Mouse (Mus musculus) stomach, postnatal 0 days (tissue): ENCODE results near the gene Kcnmb1. TPM values are rescaled to one million over a fixed set of nuclear protein-coding genes. Genes with fewer than 3 reads are reported as not detected.

Source experiments
- ATAC-seq: fragments of 200-750 bp; cut with Nextera tagmentation; 2 replicates; pipeline ENCODE4 v1.8.0; 2017; ENCODE audit not compliant: low FRiP score, low TSS enrichment
- DNase-seq: peaks from one replicate; pipeline ENCODE4 v3.0.0-alpha.2; 2016; ENCODE audit warnings: low spot score
- H3K27ac ChIP-seq: fragments of 300-500 bp; sonication (generic); replicated peaks from 2 replicates; pipeline ENCODE4 v1.5.1; 2014; ENCODE audit warnings: mild to moderate bottlenecking, control low read depth
- H3K27me3 ChIP-seq: fragments of 300-500 bp; sonication (generic); 2 replicates; pipeline ENCODE4 v1.6.1; 2014; ENCODE audit warnings: low read length; ENCODE audit not compliant: control insufficient read depth, insufficient read depth
- H3K36me3 ChIP-seq: fragments of 300-500 bp; sonication (generic); 2 replicates; pipeline ENCODE4 v1.6.1; 2014; ENCODE audit warnings: low read length, mixed read lengths; ENCODE audit not compliant: control insufficient read depth, insufficient read depth
- H3K4me1 ChIP-seq: fragments of 300-500 bp; sonication (generic); replicated peaks from 2 replicates; pipeline ENCODE4 v1.6.1; 2014; ENCODE audit warnings: antibody characterized with exemption; ENCODE audit not compliant: control insufficient read depth, insufficient read depth
- H3K4me2 ChIP-seq: fragments of 300-500 bp; sonication (generic); replicated peaks from 2 replicates; pipeline ENCODE4 v1.6.1; 2014; ENCODE audit warnings: low read depth, mild to moderate bottlenecking, control low read depth, moderate library complexity
- H3K4me3 ChIP-seq: fragments of 300-500 bp; sonication (generic); 2 replicates; pipeline ENCODE4 v1.5.1; 2014; ENCODE audit warnings: low read depth, low read length, control low read depth
- H3K9ac ChIP-seq: fragments of 300-500 bp; sonication (generic); 2 replicates; pipeline ENCODE4 v1.6.1; 2014; ENCODE audit warnings: mild to moderate bottlenecking, low read length, control low read depth, mixed read lengths
- H3K9me3 ChIP-seq: fragments of 300-500 bp; sonication (generic); 2 replicates; pipeline ENCODE4 v1.6.1; 2016; ENCODE audit warnings: low read length; ENCODE audit not compliant: control insufficient read depth
- CTCF ChIP-seq: IDR thresholded peaks from 2 replicates; pipeline ENCODE4 v1.5.1; 2016; ENCODE audit warnings: antibody characterized with exemption, low read depth, mild to moderate bottlenecking, moderate library complexity
- EP300 ChIP-seq: optimal IDR thresholded peaks from 2 replicates; pipeline ENCODE3; 2016; ENCODE audit warnings: antibody characterized with exemption
- WGBS: fragments of 180-500 bp; shearing (Covaris S2); extraction: QIAGEN DNeasy Blood & Tissue Kit; methylation state at CpG from one replicate; pipeline ENCODE4 v1.1.7; 2014; 5-methylcytosine and 5-hydroxymethylcytosine counted together
- polyA plus RNA-seq: library from polyadenylated mRNA; unstranded; fragments of >200 nt; fragmentation: Nextera tagmentation; extraction: Ambion mirVana; gene quantifications from 2 replicates; pipeline ENCODE4 v1.2.1, GENCODE M21; 2015

Gene Kcnmb1
- polyA plus RNA-seq, 1 experiment from 2014 or later, result 3.3 TPM

DNA sequence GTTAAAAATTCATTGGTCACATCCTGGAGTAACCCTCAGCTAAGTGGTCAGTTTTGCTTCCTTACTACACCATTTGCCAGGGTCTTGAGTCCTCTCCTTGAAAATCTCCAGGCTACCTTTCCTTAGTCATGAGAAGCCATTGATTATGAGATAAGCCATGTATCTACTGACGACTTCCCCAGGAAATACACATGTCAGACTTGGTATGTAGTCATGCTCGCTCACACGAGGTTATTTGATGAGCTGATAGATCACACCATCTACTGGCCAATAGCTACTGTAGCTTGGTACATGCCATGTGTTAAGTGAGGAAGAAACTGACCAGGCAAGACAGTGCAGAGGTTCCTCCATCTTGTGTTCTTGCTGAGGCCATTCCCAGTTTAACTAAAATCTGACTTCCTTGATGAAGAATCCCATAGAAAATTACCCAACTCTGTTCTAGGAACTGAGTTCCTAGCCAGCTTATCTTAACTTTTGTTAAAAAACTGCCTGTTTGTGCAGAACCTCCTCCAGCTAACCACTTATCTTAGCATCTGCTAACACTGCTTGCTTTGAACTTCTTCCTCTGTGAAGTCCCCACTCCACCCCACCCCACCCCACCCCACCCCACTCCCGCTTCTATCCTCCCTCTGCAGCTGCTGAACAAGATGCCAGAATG is 23.2 kb upstream of the Kcnmb1 start:
- no peak overlapping the region for H3K27ac ChIP-seq
- H3K36me3 ChIP-seq, result no peaks in the 10 kb centered on the region
- no peak overlapping the region for H3K4me2 ChIP-seq
- TF ChIP-seq CTCF (no peak), EP300 (no peak)
- DNase-seq (no peak), ATAC-seq (no peak)
- no peak overlapping the region for H3K4me3 ChIP-seq
- no peaks in the 10 kb centered on the region for H3K4me1 ChIP-seq
- H3K9ac ChIP-seq, result no peak overlapping the region
- 76% methylated on average over 4 of the region's 4 CpGs for WGBS
- no peaks in the 10 kb centered on the region for H3K27me3 ChIP-seq
- H3K9me3 ChIP-seq, result no peaks in the 10 kb centered on the region

DNA sequence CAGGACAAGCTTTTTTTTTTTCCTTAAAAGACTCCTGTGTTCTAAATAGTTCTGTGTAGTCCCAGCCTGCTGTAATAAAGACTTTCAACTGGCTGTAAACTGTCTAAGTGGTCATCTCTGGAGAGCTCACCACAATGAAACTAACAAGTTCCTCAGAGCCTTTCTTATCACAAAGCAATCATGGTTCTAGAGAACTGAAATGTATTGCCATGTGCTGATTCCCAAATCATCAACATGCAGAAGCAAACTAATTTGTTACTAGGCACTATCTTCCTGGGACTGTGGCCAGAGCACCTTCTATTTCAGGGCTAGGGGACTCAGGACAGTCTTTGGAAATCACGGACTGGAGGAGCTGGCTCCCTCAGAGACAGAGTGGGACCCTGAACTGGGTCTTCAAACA is 19.2 kb upstream of the Kcnmb1 start:
- ATAC-seq, result no peak
- TF ChIP-seq EP300 (no peak), CTCF (no peak)
- H3K27ac ChIP-seq, result no peak overlapping the region
- no peak overlapping the region for H3K9ac ChIP-seq
- no peaks in the 10 kb centered on the region for H3K9me3 ChIP-seq
- no peaks in the 10 kb centered on the region for H3K4me1 ChIP-seq
- H3K27me3 ChIP-seq, result no peaks in the 10 kb centered on the region
- WGBS, result 91% methylated on average over 1 of the region's 1 CpGs
- H3K4me2 ChIP-seq, result no peak overlapping the region
- no peak overlapping the region for H3K4me3 ChIP-seq
- no peak for DNase-seq
- no peaks in the 10 kb centered on the region for H3K36me3 ChIP-seq

DNA sequence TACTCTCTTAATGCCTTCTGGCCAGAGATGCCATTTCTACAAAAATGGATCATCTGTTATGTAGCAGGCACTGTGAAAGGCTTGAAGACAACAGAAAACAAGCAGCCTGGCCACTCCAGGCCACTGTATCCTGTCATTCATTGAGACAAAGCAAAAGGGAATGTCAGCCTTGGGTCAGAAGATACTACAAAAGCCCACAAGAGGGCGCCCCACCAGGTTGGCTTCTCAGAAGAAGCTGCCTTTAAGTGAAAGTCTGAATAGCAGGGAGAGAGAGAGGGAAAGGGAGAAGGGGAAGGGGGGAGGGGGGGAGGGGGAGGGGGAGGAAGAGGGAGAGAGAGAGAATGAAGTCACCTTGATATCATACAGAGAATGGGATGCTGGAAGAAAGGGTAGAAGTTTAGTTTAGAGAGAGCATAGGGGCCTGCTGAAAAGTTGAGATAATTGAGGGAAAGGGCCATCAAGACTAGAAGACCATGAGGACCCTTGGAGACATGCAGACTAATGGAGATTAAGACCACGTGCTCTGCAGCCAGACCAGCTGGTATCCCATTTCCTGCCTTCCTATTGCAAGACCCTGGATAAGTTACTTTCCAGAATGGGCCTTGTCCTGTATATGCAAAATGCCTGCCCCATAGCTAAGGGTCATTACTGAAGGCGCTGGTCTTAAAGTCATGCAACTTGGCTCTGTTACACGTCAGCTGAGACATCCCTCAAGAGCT is 18.6 kb upstream of the Kcnmb1 start:
- H3K4me2 ChIP-seq, result no peak overlapping the region
- H3K27me3 ChIP-seq, result no peaks in the 10 kb centered on the region
- no peaks in the 10 kb centered on the region for H3K9me3 ChIP-seq
- H3K9ac ChIP-seq, result no peak overlapping the region
- WGBS, result 56% methylated on average over 4 of the region's 4 CpGs
- no peak overlapping the region for H3K4me3 ChIP-seq
- peak; percentile 62 for TF ChIP-seq CTCF
- TF ChIP-seq EP300, result no peak
- DNase-seq, result no peak
- H3K27ac ChIP-seq, result no peak overlapping the region
- ATAC-seq, result no peak
- no peaks in the 10 kb centered on the region for H3K36me3 ChIP-seq
- H3K4me1 ChIP-seq, result no peaks in the 10 kb centered on the region

DNA sequence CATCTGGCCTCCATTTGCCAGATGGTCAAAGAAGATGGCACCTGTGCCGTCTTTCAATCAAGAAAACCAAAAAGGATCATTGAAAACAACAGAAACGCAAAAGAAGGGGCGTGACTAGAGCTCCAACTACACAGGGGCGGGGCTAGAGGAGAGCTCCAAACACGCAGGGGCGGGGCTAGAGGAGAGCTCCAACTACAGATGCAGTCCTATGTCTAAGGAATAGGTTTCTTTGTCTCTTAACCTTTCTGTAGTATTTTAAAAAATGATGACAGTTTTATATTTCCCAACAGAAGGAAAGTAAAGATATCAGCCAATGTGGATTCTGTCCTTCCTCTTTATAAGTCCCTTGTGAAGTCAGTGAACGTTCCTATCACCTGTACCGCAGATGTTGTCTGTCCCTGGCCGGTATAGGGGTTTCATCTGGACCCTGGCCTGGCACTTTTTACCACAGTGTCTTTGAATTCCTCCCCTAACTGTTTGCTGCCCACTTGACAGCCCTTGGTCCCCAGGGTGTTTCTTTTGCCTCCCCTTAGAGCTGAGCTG is 18.0 kb upstream of the Kcnmb1 start:
- H3K9me3 ChIP-seq, result no peaks in the 10 kb centered on the region
- no peaks in the 10 kb centered on the region for H3K36me3 ChIP-seq
- no peaks in the 10 kb centered on the region for H3K4me1 ChIP-seq
- no peak overlapping the region for H3K27ac ChIP-seq
- H3K4me3 ChIP-seq, result no peak overlapping the region
- H3K9ac ChIP-seq, result no peak overlapping the region
- DNase-seq, result no peak
- 88% methylated on average over 9 of the region's 9 CpGs for WGBS
- TF ChIP-seq EP300 (no peak), CTCF (no peak)
- H3K4me2 ChIP-seq, result no peak overlapping the region
- H3K27me3 ChIP-seq, result no peaks in the 10 kb centered on the region
- ATAC-seq, result no peak

DNA sequence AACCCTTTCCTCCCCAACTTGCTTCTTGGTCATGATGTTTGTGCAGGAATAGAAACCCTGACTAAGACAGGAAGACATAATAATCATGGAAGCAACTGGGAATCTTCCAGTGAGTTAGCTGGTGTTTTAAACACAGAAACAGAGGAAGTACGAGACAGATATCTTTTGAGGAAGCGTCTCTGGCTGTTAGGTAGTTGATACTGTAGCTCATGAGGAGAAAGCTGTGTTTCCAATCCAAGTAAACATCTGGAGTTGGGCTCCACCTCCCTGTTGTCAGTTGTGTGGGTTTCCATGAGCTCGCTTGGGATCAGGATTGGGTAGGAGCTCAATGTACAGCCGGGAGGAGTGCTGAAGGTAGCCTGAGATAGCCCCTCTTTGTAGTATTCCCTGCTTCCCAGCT is 16.3 kb upstream of the Kcnmb1 start:
- no peak overlapping the region for H3K9ac ChIP-seq
- H3K27ac ChIP-seq, result no peak overlapping the region
- DNase-seq (no peak), ATAC-seq (no peak)
- no peaks in the 10 kb centered on the region for H3K36me3 ChIP-seq
- H3K27me3 ChIP-seq, result no peaks in the 10 kb centered on the region
- H3K4me2 ChIP-seq, result no peak overlapping the region
- H3K4me3 ChIP-seq, result no peak overlapping the region
- WGBS, result 72% methylated on average over 4 of the region's 4 CpGs
- no peak for TF ChIP-seq CTCF
- TF ChIP-seq EP300, result no peak
- H3K9me3 ChIP-seq, result no peaks in the 10 kb centered on the region
- H3K4me1 ChIP-seq, result no peaks in the 10 kb centered on the region

DNA sequence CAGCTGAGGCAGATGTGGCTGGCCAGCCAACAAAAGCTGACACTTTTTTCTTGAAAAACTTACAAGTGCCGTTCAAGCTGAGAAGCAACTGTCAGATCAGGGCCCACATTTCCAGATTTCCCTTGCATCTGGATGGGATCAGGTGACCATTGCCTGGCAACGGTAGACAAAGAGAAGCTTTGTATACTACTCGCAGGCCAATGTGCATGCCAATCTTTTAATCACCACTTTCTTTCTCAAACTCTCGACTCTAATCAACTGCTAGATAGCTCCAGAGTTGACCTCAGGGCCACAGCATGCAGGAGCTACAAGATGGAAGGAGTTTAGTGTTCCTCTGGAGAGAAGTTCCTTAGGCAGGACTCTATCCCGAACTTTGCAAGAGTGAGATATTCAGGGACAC is 11.7 kb upstream of the Kcnmb1 start:
- Histone ChIP-seq H3K4me1 (no peaks in the 10 kb centered on the region), H3K4me2 (no peak overlapping the region), H3K9ac (no peak overlapping the region), H3K9me3 (no peaks in the 10 kb centered on the region), H3K27ac (no peak overlapping the region), H3K27me3 (no peaks in the 10 kb centered on the region), H3K36me3 (no peaks in the 10 kb centered on the region), H3K4me3 (no peak overlapping the region)
- WGBS, result 44% methylated on average over 5 of the region's 5 CpGs
- ATAC-seq (no peak), DNase-seq (no peak)
- no peak for TF ChIP-seq EP300
- TF ChIP-seq CTCF, result no peak
